Mouse (Mus musculus) heart, postnatal 25 days (tissue): ENCODE results near the gene Fmnl2. TPM values are rescaled to one million over a fixed set of nuclear protein-coding genes. Genes with fewer than 3 reads are reported as not detected.

Experiments
- DNase-seq: peaks from one replicate; pipeline ENCODE4 v3.0.0; 2022; ENCODE audit warnings: low spot score
- intact Hi-C: fragments of 180-260 bp; cut with DNase I; formaldehyde crosslinking; loops from one replicate; pipeline ENCODE4 v1.15.1; 2025
- total RNA-seq, 2 experiments: library from RNA; stranded (reverse); gene quantifications; 2 replicates each; pipeline ENCODE4 v1.2.3; 2021

Gene Fmnl2
- total RNA-seq, 2 experiments from 2014 or later = 5.7 to 7.2 TPM

- intact Hi-C loops = loop anchor here (5.0 kb wide), 1 partner anchor 65 kb away; no protein-coding TSS in a partner anchor
- no peak for DNase-seq
These were observed 4.5 kb downstream of the Fmnl2 start for GRCm38 (mm10) chr2:52862046-52862759.

- DNase-seq = no peak
- intact Hi-C loops = loop anchor here (5.0 kb wide), 1 partner anchor 65 kb away; no protein-coding TSS in a partner anchor
These were observed 5.1 kb downstream of the Fmnl2 start for GRCm38 (mm10) chr2:52862760-52863124.

GRCm38 (mm10) chr2:52864635-52865034 lies 7.0 kb downstream of the Fmnl2 start:
- DNase-seq = no peak
- intact Hi-C loops = loop anchor here (5.0 kb wide), 1 partner anchor 63 kb away; no protein-coding TSS in a partner anchor

GRCm38 (mm10) chr2:52866151-52866550 lies 8.5 kb downstream of the Fmnl2 start:
- no peak for DNase-seq
- intact Hi-C loops = no loop called here

- DNase-seq = no peak
- intact Hi-C loops = no loop called here
These were observed 10.1 kb downstream of the Fmnl2 start for GRCm38 (mm10) chr2:52867781-52868180.

GRCm38 (mm10) chr2:52868181-52868580 lies 10.5 kb downstream of the Fmnl2 start:
- DNase-seq = no peak
- intact Hi-C loops = no loop called here

- intact Hi-C loops = no loop called here
- DNase-seq = no peak
These were observed 15.0 kb downstream of the Fmnl2 start for GRCm38 (mm10) chr2:52872636-52873035.

- DNase-seq = peak; percentile 10
- intact Hi-C loops = no loop called here
These were observed 15.8 kb downstream of the Fmnl2 start for GRCm38 (mm10) chr2:52873276-52874063.

GRCm38 (mm10) chr2:52874721-52875120 lies 17.1 kb downstream of the Fmnl2 start:
- DNase-seq = no peak
- intact Hi-C loops = no loop called here

DNA sequence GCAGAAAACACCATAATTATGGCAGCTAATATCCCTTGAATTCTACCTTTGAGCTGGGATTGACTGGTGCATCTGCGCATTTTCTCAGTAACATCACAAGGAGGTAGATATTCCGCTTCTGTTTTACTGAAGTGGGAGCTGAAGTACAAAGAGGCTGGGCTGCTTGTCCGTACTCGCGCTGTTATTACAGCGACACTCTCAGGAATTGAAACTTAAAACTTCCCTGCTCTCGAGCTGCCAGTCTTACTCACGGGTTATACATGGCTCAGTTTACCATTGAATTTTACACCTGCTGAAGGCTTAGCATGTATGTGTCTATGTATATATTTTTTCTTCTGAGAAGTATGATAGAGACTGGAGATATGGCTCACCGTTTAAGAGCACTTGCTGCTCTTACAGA lies 18.1 kb downstream of the Fmnl2 start:
- intact Hi-C loops = no loop called here
- DNase-seq = no peak

DNA sequence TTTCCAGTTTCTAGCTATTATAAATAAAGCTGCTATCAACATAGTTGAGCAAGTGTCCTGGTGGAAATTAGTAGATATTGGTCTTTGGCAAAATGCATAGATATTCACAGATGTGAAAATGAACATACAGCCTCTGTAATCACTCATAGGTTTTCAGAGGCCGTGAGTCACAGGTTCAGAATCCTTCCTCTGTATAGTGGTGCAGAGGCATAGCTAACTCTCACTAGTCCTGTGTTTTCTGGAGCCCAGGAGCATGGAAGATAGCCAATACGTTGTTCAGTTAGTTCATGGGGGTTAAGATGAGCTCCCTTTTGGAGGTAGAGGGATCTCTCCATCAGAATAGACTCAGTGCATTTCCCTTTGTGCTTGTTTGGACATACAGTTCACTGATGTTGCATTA lies 25.7 kb downstream of the Fmnl2 start:
- no peak for DNase-seq
- intact Hi-C loops = loop anchor here (5.0 kb wide), 1 partner anchor 104 kb away; no protein-coding TSS in a partner anchor

- intact Hi-C loops = loop anchor here (5.0 kb wide), 1 partner anchor 103 kb away; no protein-coding TSS in a partner anchor
- DNase-seq = no peak
These were observed 26.4 kb downstream of the Fmnl2 start for GRCm38 (mm10) chr2:52884082-52884481.

- no peak for DNase-seq
- intact Hi-C loops = no loop called here
These were observed 27.4 kb downstream of the Fmnl2 start for GRCm38 (mm10) chr2:52885071-52885470.

DNA sequence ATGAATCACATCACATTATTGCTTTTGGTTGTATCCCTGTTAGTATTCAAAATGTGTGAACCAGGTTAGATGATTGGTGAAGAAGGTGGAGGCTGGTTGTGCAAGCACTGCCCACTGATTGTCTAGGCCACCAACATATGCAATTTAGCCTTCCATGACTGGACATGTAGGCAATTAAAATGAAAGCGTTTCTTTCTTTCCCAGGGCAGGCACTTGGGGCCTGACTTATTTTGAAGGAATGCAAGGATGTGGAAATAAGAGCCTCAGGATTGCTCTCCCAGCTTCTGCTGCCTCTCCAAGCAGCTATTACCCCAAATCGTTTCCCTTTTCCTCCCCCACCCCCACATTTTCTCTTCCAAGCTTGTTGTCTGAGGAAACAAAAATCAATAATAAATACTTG lies 29.6 kb downstream of the Fmnl2 start:
- intact Hi-C loops = no loop called here
- no peak for DNase-seq

GRCm38 (mm10) chr2:52891115-52891514 lies 33.5 kb downstream of the Fmnl2 start:
- intact Hi-C loops = no loop called here
- no peak for DNase-seq

DNA sequence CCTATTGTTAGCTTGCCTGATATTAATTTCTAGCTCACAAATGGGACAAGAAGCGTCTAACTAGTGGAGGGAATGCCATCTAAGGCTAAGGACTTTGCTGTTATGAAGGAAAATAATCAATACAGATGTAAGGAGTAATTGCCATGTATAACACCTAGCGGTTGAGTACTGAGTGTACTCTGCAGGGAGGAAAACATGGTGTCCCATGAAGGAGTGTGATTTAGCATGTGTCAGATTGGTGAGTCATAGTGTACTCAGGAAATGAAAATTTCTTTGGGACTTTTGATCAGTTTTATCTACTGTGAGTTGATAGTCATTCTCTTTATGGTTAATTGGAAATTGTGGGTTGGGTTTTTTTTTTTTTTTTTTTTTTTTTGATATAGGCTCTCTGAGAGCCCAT lies 34.1 kb downstream of the Fmnl2 start:
- intact Hi-C loops = no loop called here
- no peak for DNase-seq

DNA sequence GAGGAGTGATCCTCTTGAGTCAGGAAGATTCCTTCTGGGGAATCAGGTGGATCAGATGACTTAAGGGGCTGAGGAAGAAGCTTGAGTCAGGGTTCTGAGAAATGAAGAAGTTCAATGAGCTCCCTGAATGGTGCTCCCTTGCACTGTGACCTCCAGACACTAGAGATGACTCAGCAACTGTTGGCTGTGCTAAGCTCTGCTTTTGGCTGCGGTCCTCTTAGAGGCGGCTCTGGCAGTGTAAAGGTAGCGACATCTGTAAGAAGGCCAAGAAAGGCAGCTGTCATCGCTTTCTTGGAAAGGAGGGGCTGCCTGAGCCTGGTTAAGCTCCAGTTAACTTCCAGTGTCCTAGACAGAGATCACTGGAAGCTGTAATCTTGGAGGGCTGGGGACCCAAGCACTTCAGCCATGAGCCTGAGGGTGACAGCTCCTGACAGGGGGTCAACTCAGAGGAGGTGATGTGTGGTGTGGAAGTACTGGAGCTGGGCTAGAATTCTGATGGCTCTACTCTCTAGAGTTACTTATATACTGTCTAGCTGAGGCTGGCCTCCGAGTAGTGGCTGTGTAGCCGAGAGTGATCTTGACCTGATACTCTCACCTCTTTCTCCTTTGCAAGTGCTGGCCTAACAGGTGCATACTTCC lies 37.4 kb downstream of the Fmnl2 start:
- intact Hi-C loops = no loop called here
- DNase-seq = peak; percentile 54

DNA sequence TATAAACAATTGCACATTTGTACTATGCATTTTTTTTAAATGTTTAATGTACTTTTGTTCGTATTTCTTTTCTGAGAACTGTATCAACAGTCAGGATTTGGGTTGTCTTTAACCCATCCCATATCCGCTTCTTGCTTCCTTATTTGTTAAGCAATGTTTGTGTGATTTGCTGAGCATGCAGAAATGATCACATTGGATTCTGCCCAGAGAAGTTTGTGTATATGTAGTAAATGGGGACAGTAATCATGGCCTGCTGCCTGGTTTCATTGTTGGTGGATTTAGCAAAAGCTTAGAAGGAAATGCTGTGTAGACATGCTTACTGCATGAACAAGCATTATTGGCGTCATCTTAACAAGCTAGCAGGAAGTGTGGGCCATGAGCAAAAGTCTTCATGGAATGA lies 39.3 kb downstream of the Fmnl2 start:
- no peak for DNase-seq
- intact Hi-C loops = no loop called here

DNA sequence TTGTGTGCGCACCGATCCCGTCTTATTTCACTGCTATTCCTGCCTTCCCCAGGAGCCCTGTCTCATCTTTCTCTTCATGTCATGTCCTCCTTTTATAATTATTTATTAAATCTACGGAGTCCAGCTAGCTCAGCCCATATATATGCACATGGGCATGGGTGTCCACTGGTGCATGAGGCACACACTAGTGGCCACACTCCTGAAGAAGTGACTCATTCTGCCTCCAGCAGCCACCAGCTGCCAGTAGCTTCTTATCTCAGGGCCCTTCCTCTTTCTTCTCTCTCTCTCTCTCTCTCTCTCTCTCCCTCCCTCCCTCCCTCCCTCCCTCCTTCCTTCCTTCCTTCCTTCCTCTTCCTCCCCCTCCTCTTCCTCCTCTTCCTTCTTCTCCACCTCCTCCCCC lies 43.1 kb downstream of the Fmnl2 start:
- no peak for DNase-seq
- intact Hi-C loops = no loop called here

DNA sequence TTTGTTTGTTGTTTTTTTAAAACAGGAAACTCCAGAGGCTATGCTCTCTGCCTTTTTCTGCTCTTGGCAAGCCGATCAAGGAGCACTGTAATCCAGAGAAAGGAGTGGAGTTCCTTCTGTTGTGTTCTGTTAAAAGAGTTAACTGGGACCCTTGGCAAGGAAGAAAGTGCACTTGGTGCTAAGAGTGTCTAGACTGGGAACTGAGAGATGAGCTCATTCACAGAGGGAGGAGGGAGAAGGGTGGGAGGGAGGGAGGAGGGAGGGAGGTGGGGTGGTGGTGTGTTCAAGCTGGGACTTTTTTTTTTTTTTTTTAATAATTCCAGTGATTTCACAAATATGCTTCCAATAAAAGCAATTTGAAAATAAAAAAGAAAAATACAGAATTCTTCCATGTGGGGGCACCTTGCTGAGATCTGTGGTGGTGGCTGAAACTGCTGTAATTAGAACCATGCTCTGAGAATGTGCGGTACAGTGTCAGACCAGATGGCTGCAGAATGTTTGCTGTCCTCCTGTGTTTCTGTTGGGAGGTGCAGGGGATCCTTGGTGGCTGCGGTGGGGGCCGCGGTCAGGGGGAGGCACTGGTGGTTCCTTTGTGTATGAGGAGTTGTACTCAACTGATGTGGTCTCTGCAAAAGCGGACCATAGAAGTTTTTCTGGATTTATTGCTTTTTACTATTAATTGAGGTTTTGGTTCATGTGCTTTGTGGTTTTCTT lies 43.8 kb downstream of the Fmnl2 start:
- intact Hi-C loops = no loop called here
- no peak for DNase-seq
